Mouse (Mus musculus): ENCODE results near the gene Eif3m.
"Not testable (repeated sequence)": the region's sequence is repeated elsewhere in the genome, so short reads cannot be mapped to it uniquely, and the experiment has no call there.

The Eif3m gene

GRCm38 (mm10) chr2:105016967-105017287 lies at the start of gene Eif3m:
Eif3m (minus strand) TSS chr2:105017080.
- peak; percentile 95 for DNase-seq (ENCODE audit: low spot score)

- no peak for DNase-seq (ENCODE audit: low spot score)
Measured at GRCm38 (mm10) chr2:105062741-105063372, 46.0 kb upstream of the Eif3m start.

GRCm38 (mm10) chr2:105058577-105059116 lies 41.8 kb upstream of the Eif3m start:
- peak; percentile 88 for DNase-seq (ENCODE audit: low spot score)

GRCm38 (mm10) chr2:105055529-105055928 lies 38.6 kb upstream of the Eif3m start:
- no peak for DNase-seq (ENCODE audit: low spot score)

- DNase-seq (ENCODE audit: low spot score): no peak
Measured at GRCm38 (mm10) chr2:105048301-105048700, 31.4 kb upstream of the Eif3m start.

GRCm38 (mm10) chr2:105043152-105043551 lies 26.3 kb upstream of the Eif3m start:
- DNase-seq (ENCODE audit: low spot score): no peak

- no peak for DNase-seq (ENCODE audit: low spot score)
Measured at GRCm38 (mm10) chr2:105040859-105041258, 24.0 kb upstream of the Eif3m start.

GRCm38 (mm10) chr2:105038879-105039278 lies 22.0 kb upstream of the Eif3m start:
- no peak for DNase-seq (ENCODE audit: low spot score)

GRCm38 (mm10) chr2:105037956-105038569 lies 21.2 kb upstream of the Eif3m start:
- no peak for DNase-seq (ENCODE audit: low spot score)

- no peak for DNase-seq (ENCODE audit: low spot score)
Measured at GRCm38 (mm10) chr2:105036401-105037070, 19.7 kb upstream of the Eif3m start.

- DNase-seq (ENCODE audit: low spot score): no peak
Measured at GRCm38 (mm10) chr2:105035985-105036384, 19.1 kb upstream of the Eif3m start.

GRCm38 (mm10) chr2:105034084-105034483 lies 17.2 kb upstream of the Eif3m start:
- DNase-seq (ENCODE audit: low spot score): no peak

GRCm38 (mm10) chr2:105030505-105030904 lies 13.6 kb upstream of the Eif3m start:
- no peak for DNase-seq (ENCODE audit: low spot score)

GRCm38 (mm10) chr2:105028806-105029205 lies 11.9 kb upstream of the Eif3m start:
- DNase-seq (ENCODE audit: low spot score): peak; percentile 39

- DNase-seq (ENCODE audit: low spot score): no peak
Measured at GRCm38 (mm10) chr2:105026950-105027695, 10.2 kb upstream of the Eif3m start.

- not testable (repeated sequence) for DNase-seq (ENCODE audit: low spot score)
Measured at GRCm38 (mm10) chr2:105025610-105026009, 8.7 kb upstream of the Eif3m start.

- no peak for DNase-seq (ENCODE audit: low spot score)
Measured at GRCm38 (mm10) chr2:105023815-105024214, 6.9 kb upstream of the Eif3m start.

- no peak for DNase-seq (ENCODE audit: low spot score)
Measured at GRCm38 (mm10) chr2:105023031-105023615, 6.2 kb upstream of the Eif3m start.

GRCm38 (mm10) chr2:105021836-105022235 lies 5.0 kb upstream of the Eif3m start:
- DNase-seq (ENCODE audit: low spot score): no peak

- DNase-seq (ENCODE audit: low spot score): peak; percentile 35
Measured at GRCm38 (mm10) chr2:105021256-105021655, 4.4 kb upstream of the Eif3m start.

GRCm38 (mm10) chr2:105019457-105019856 lies 2.6 kb upstream of the Eif3m start:
- no peak for DNase-seq (ENCODE audit: low spot score)

GRCm38 (mm10) chr2:105017802-105018201 lies 922 bp upstream of the Eif3m start:
- DNase-seq (ENCODE audit: low spot score): no peak

Measured in adipocyte (in vitro differentiated cells).